Mouse (Mus musculus) stomach, embryonic 14.5 days (tissue): ENCODE data around the gene Nebl. TPM values are rescaled to one million over a fixed set of nuclear protein-coding genes. Genes with fewer than 3 reads are reported as not detected.

Experiments used
- ATAC-seq: fragments of 200-750 bp; cut with Nextera tagmentation; 2 replicates; pipeline ENCODE4 v1.8.0; 2017; ENCODE audit warnings: low read depth, moderate TSS enrichment; ENCODE audit not compliant: insufficient number of reproducible peaks, insufficient read depth, low FRiP score
- H3K27ac ChIP-seq: fragments of 300-500 bp; sonication (generic); 2 replicates; pipeline ENCODE4 v1.5.1; 2014; ENCODE audit warnings: mild to moderate bottlenecking, low read length, moderate library complexity, mixed read lengths
- H3K27me3 ChIP-seq: fragments of 300-500 bp; sonication (generic); 2 replicates; pipeline ENCODE4 v1.6.1; 2014; ENCODE audit warnings: low read length, control low read depth, mixed read lengths; ENCODE audit not compliant: control insufficient read depth, insufficient read depth
- H3K36me3 ChIP-seq: fragments of 300-500 bp; sonication (generic); 2 replicates; pipeline ENCODE4 v1.6.1; 2014; ENCODE audit warnings: mild to moderate bottlenecking, control low read depth, low read length, moderate library complexity, mixed read lengths; ENCODE audit not compliant: control insufficient read depth, insufficient read depth
- H3K4me1 ChIP-seq: fragments of 300-500 bp; sonication (generic); 2 replicates; pipeline ENCODE4 v1.6.1; 2014; ENCODE audit warnings: low read length, control low read depth, mixed read lengths; ENCODE audit not compliant: control insufficient read depth, insufficient read depth
- H3K4me2 ChIP-seq: fragments of 300-500 bp; sonication (generic); replicated peaks from 2 replicates; pipeline ENCODE4 v1.6.1; 2014; ENCODE audit warnings: low read depth, low read length, control low read depth
- H3K4me3 ChIP-seq: fragments of 300-500 bp; sonication (generic); 2 replicates; pipeline ENCODE4 v1.5.1; 2014; ENCODE audit warnings: low read depth, low read length, control low read depth
- H3K9ac ChIP-seq: fragments of 300-500 bp; sonication (generic); replicated peaks from 2 replicates; pipeline ENCODE4 v1.6.1; 2014; ENCODE audit warnings: low read depth, mild to moderate bottlenecking, control low read depth, low read length, moderate library complexity, mixed read lengths
- H3K9me3 ChIP-seq: fragments of 300-500 bp; sonication (generic); 2 replicates; pipeline ENCODE4 v1.6.1; 2016; ENCODE audit warnings: low read depth, low read length, control low read depth; ENCODE audit not compliant: control insufficient read depth
- WGBS: fragments of 180-500 bp; shearing (Covaris S2); extraction: QIAGEN DNeasy Blood & Tissue Kit; methylation state at CpG from one replicate; pipeline ENCODE4 v1.1.7; 2014; 5-methylcytosine and 5-hydroxymethylcytosine counted together
- polyA plus RNA-seq: library from polyadenylated mRNA; unstranded; fragments of >200 nt; fragmentation: Nextera tagmentation; extraction: Ambion mirVana; gene quantifications from 2 replicates; pipeline ENCODE4 v1.2.1, GENCODE M21; 2014

The Nebl gene
- polyA plus RNA-seq, 1 experiment from 2014 or later, result 3.5 TPM

- H3K9ac ChIP-seq, result no peak overlapping the region
- H3K9me3 ChIP-seq, result no peaks in the 10 kb centered on the region
- H3K4me3 ChIP-seq, result no peak overlapping the region
- H3K27me3 ChIP-seq, result no peaks in the 10 kb centered on the region
- H3K36me3 ChIP-seq, result no peaks in the 10 kb centered on the region
- H3K27ac ChIP-seq, result no peak overlapping the region
- no peaks in the 10 kb centered on the region for H3K4me1 ChIP-seq
- ATAC-seq, result no peak
- H3K4me2 ChIP-seq, result no peak overlapping the region
- WGBS, result 56% methylated on average over 5 of the region's 5 CpGs
Observed at GRCm38 (mm10) chr2:17525739-17526526, 205.3 kb downstream of the Nebl start.

DNA sequence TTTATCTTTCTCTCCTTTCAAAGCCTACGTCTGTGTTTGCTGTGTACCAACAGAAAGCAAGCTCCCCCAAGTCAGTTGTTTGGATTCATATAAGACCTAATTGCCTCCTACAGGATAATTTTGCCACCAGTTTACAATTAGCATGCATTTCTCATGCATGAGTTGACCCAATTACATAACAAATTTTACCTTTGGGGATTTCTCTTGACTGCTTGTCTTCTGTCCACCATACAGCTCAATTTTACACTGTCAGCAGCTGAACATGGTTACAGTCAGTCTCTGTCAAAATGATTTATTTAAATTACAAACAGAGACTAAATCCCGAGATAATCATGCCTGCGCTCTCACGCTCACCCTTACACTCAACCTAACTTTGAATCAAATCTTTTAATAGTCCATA lies 206.1 kb downstream of the Nebl start:
- no peaks in the 10 kb centered on the region for H3K36me3 ChIP-seq
- H3K4me2 ChIP-seq, result no peak overlapping the region
- H3K9me3 ChIP-seq, result no peaks in the 10 kb centered on the region
- ATAC-seq, result no peak
- 36% methylated on average over 4 of the region's 4 CpGs for WGBS
- no peaks in the 10 kb centered on the region for H3K27me3 ChIP-seq
- H3K27ac ChIP-seq, result no peak overlapping the region
- H3K9ac ChIP-seq, result no peak overlapping the region
- H3K4me1 ChIP-seq, result no peaks in the 10 kb centered on the region
- no peak overlapping the region for H3K4me3 ChIP-seq

GRCm38 (mm10) chr2:17524205-17524978 lies 206.9 kb downstream of the Nebl start:
- Histone ChIP-seq H3K9ac (no peak overlapping the region), H3K27ac (no peak overlapping the region), H3K36me3 (no peaks in the 10 kb centered on the region), H3K9me3 (no peaks in the 10 kb centered on the region), H3K27me3 (no peaks in the 10 kb centered on the region), H3K4me2 (no peak overlapping the region), H3K4me1 (no peaks in the 10 kb centered on the region), H3K4me3 (no peak overlapping the region)
- ATAC-seq, result no peak
- 48% methylated on average over 10 of the region's 10 CpGs for WGBS

GRCm38 (mm10) chr2:17523791-17524190 lies 207.5 kb downstream of the Nebl start:
- no peaks in the 10 kb centered on the region for H3K27me3 ChIP-seq
- no peak overlapping the region for H3K9ac ChIP-seq
- H3K4me3 ChIP-seq, result no peak overlapping the region
- no peak overlapping the region for H3K27ac ChIP-seq
- no peak for ATAC-seq
- H3K4me2 ChIP-seq, result no peak overlapping the region
- H3K4me1 ChIP-seq, result no peaks in the 10 kb centered on the region
- 21% methylated on average over 4 of the region's 4 CpGs for WGBS
- no peaks in the 10 kb centered on the region for H3K36me3 ChIP-seq
- H3K9me3 ChIP-seq, result no peaks in the 10 kb centered on the region

DNA sequence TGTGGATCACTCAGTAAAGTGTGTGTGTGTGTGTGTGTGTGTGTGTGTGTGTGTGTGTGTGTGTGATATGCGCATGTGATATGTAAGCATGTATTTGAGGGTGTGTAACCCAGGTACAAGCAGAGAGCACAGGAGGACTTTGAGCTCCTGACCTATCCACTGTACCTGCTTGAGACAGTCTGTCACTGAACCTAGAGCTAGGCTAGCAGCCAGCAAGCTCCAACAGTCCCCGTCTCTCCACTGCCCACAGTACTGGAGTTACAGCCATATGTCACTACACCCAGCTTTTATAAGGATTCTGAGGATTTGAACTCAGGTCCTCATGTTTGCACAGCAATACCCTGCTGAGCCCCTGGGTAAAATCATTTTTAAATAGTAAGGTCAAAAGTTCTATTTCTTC lies 215.6 kb downstream of the Nebl start:
- no peaks in the 10 kb centered on the region for H3K4me1 ChIP-seq
- H3K4me2 ChIP-seq, result no peak overlapping the region
- no peak overlapping the region for H3K9ac ChIP-seq
- no peaks in the 10 kb centered on the region for H3K36me3 ChIP-seq
- no peak overlapping the region for H3K27ac ChIP-seq
- H3K27me3 ChIP-seq, result no peaks in the 10 kb centered on the region
- H3K4me3 ChIP-seq, result no peak overlapping the region
- H3K9me3 ChIP-seq, result no peaks in the 10 kb centered on the region
- ATAC-seq, result no peak
- WGBS, result 76% methylated on average over 2 of the region's 2 CpGs

- Histone ChIP-seq H3K4me2 (no peak overlapping the region), H3K27ac (no peak overlapping the region), H3K4me1 (no peaks in the 10 kb centered on the region), H3K27me3 (no peaks in the 10 kb centered on the region), H3K9ac (no peak overlapping the region), H3K36me3 (no peaks in the 10 kb centered on the region), H3K9me3 (no peaks in the 10 kb centered on the region), H3K4me3 (no peak overlapping the region)
- ATAC-seq, result no peak
- 65% methylated on average over 12 of the region's 12 CpGs for WGBS
Observed at GRCm38 (mm10) chr2:17514765-17515164, 216.5 kb downstream of the Nebl start.

GRCm38 (mm10) chr2:17509942-17510341 lies 221.3 kb downstream of the Nebl start:
- Histone ChIP-seq H3K9ac (no peak overlapping the region), H3K9me3 (no peaks in the 10 kb centered on the region), H3K27me3 (no peaks in the 10 kb centered on the region), H3K4me3 (no peak overlapping the region), H3K4me2 (no peak overlapping the region), H3K4me1 (no peaks in the 10 kb centered on the region), H3K36me3 (no peaks in the 10 kb centered on the region), H3K27ac (no peak overlapping the region)
- whole genome bisulfite sequencing, result 24% methylated on average over 1 of the region's 1 CpGs
- ATAC-seq, result no peak

- Histone ChIP-seq H3K27ac (no peak overlapping the region), H3K9me3 (no peaks in the 10 kb centered on the region), H3K27me3 (no peaks in the 10 kb centered on the region), H3K4me1 (no peaks in the 10 kb centered on the region), H3K4me2 (no peak overlapping the region), H3K36me3 (no peaks in the 10 kb centered on the region), H3K9ac (no peak overlapping the region), H3K4me3 (no peak overlapping the region)
- 88% methylated on average over 2 of the region's 2 CpGs for WGBS
- no peak for ATAC-seq
Observed at GRCm38 (mm10) chr2:17507362-17507761, 223.9 kb downstream of the Nebl start.
